Mouse (Mus musculus): ENCODE data around the gene Lsm4. TPM values are rescaled to one million over a fixed set of nuclear protein-coding genes. Genes with fewer than 3 reads are reported as not detected.

Gene Lsm4
- polyA plus RNA-seq, 2 experiments, result 134 to 160 TPM

- Histone ChIP-seq H3K36me3 (replicated peaks; ENCODE audit: control insufficient read depth, insufficient read depth, low read depth) (no peaks in the 10 kb centered on the region), H3K4me1 (replicated peaks; ENCODE audit: control insufficient read depth in 2 of 2, insufficient read depth in 2 of 2, low read length in 1 of 2) (peaks cover 33 to 39% of the 10 kb centered on the region in 2 experiments), H3K4me2 (ENCODE audit: low read depth) (peak overlapping the region; percentile 80), H3K27ac (peak overlapping the region; percentile 88), H3K4me3 (ENCODE audit: insufficient read depth in 1 of 2, low read depth in 2 of 2, low read length in 2 of 2) (peak overlapping the region; percentile 41 to 55), H3K9ac (replicated peaks) (peak overlapping the region; percentile 74), H3K9me3 (ENCODE audit: control insufficient read depth, low read length) (no peaks in the 10 kb centered on the region), H3K27me3 (ENCODE audit: control insufficient read depth, insufficient read depth, low read length) (no peaks in the 10 kb centered on the region)
- TF ChIP-seq EP300 (IDR thresholded peaks at IDR 0.05; ENCODE audit: low read depth) (no peak), CTCF (IDR thresholded peaks at IDR 0.05; ENCODE audit: low read depth) (no peak)
- WGBS (ENCODE audit: insufficient replicate concordance), result 66% methylated on average over 12 of the region's 12 CpGs
- DNase-seq (ENCODE audit: low read depth in 3 of 3, low spot score in 3 of 3) (no peak), ATAC-seq (ENCODE audit: insufficient read depth) (no peak)
Observed at GRCm38 (mm10) chr8:70697366-70698250, 24.6 kb downstream of the Lsm4 start.

GRCm38 (mm10) chr8:70698310-70699109 lies 25.5 kb downstream of the Lsm4 start, which contains the start of gene Jund:
TSS of gene Jund (plus strand) at chr8:70698949.
- Histone ChIP-seq H3K4me1 (replicated peaks; ENCODE audit: control insufficient read depth in 2 of 2, insufficient read depth in 2 of 2, low read length in 1 of 2) (peaks cover 33 to 36% of the 10 kb centered on the region in 2 experiments), H3K4me3 (ENCODE audit: insufficient read depth in 1 of 2, low read depth in 2 of 2, low read length in 2 of 2) (peak within 1 kb of the TSS; percentile 75 to 84), H3K27me3 (ENCODE audit: control insufficient read depth, insufficient read depth, low read length) (no peaks in the 10 kb centered on the region), H3K9me3 (ENCODE audit: control insufficient read depth, low read length) (no peaks in the 10 kb centered on the region), H3K9ac (replicated peaks) (peak within 1 kb of the TSS; percentile 87), H3K27ac (peak within 1 kb of the TSS; percentile 91), H3K36me3 (replicated peaks; ENCODE audit: control insufficient read depth, insufficient read depth, low read depth) (no peaks in the 10 kb centered on the region), H3K4me2 (ENCODE audit: low read depth) (peak within 1 kb of the TSS; percentile 80)
- ATAC-seq (ENCODE audit: insufficient read depth) (peak; percentile 83), DNase-seq (ENCODE audit: low read depth in 3 of 3, low spot score in 3 of 3) (peak; percentile 98 to 99 (median 98))
- under 1% methylated on average over 68 of the region's 69 CpGs for WGBS (ENCODE audit: insufficient replicate concordance)
- TF ChIP-seq EP300 (IDR thresholded peaks at IDR 0.05; ENCODE audit: low read depth), result peak; percentile 65
- peak; percentile 34 for TF ChIP-seq CTCF (IDR thresholded peaks at IDR 0.05; ENCODE audit: low read depth)

DNA sequence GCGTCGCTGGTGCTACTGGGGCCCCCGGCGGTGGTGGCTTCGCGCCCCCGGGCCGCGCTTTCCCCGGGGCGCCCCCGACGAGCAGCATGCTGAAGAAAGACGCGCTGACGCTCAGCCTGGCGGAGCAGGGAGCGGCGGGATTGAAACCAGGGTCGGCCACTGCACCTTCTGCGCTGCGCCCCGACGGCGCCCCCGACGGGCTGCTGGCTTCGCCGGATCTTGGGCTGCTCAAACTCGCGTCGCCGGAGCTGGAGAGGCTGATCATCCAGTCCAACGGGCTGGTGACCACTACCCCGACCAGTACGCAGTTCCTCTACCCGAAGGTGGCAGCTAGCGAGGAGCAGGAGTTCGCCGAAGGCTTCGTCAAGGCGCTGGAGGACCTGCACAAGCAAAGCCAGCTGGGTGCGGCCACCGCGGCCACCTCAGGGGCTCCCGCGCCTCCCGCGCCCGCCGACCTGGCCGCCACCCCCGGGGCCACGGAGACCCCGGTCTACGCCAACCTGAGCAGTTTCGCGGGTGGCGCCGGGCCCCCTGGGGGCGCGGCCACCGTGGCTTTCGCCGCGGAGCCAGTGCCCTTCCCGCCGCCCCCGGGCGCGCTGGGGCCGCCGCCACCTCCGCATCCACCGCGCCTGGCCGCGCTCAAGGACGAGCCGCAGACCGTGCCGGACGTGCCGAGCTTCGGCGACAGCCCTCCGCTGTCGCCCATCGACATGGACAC lies 26.2 kb downstream of the Lsm4 start:
- peak; percentile 28 for ATAC-seq (ENCODE audit: insufficient read depth)
- Histone ChIP-seq H3K4me3 (ENCODE audit: insufficient read depth in 1 of 2, low read depth in 2 of 2, low read length in 2 of 2) (peak overlapping the region; percentile 75 to 84), H3K9me3 (ENCODE audit: control insufficient read depth, low read length) (no peaks in the 10 kb centered on the region), H3K36me3 (replicated peaks; ENCODE audit: control insufficient read depth, insufficient read depth, low read depth) (no peaks in the 10 kb centered on the region), H3K4me2 (ENCODE audit: low read depth) (peak overlapping the region; percentile 70), H3K9ac (replicated peaks) (peak overlapping the region; percentile 87), H3K4me1 (replicated peaks; ENCODE audit: control insufficient read depth in 2 of 2, insufficient read depth in 2 of 2, low read length in 1 of 2) (peaks cover 30 to 32% of the 10 kb centered on the region in 2 experiments), H3K27ac (peak overlapping the region; percentile 91), H3K27me3 (ENCODE audit: control insufficient read depth, insufficient read depth, low read length) (no peaks in the 10 kb centered on the region)
- no peak for TF ChIP-seq EP300 (IDR thresholded peaks at IDR 0.05; ENCODE audit: low read depth)
- TF ChIP-seq CTCF (IDR thresholded peaks at IDR 0.05; ENCODE audit: low read depth), result peak; percentile 33
- DNase-seq (ENCODE audit: low read depth in 3 of 3, low spot score in 3 of 3), result peak in 1 of 3 experiments; percentile 56
- WGBS (ENCODE audit: insufficient replicate concordance), result under 1% methylated on average over 89 of the region's 89 CpGs

DNA sequence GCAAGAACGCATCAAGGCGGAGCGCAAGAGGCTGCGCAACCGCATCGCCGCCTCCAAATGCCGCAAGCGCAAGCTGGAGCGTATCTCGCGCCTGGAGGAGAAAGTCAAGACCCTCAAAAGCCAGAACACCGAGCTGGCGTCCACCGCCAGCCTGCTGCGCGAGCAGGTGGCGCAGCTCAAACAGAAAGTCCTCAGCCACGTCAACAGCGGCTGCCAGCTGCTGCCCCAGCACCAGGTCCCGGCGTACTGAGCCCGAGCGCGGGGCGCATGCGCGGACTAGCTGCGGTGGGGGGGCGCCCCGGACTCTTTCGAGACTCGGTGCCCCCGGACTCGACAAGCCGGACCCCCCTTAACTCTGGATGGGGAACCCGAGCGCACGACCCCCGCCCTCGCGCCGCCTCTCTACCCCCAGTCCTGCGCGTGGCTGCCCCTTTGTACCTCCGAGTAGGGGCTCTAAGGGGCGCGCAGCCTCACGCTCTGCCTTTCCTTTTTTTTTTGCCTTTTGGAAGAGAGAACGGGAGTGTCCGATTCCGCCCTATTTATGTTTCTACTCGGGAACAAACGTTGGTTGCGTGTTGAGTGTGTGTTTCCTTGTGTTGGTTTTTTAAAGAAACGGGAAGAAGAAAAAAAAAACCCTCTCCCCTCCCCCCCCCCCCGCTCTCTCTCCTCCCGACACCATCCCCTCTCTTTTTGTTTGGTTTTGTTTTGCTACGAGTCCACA lies 26.9 kb downstream of the Lsm4 start:
- DNase-seq (ENCODE audit: low read depth in 3 of 3, low spot score in 3 of 3), result peak in 2 of 3 experiments; percentile 47 to 52

More for the DNA sequence above, 26.9 kb downstream of the Lsm4 start:
- ATAC-seq (ENCODE audit: insufficient read depth), result no peak
- Histone ChIP-seq H3K9ac (replicated peaks) (peak overlapping the region; percentile 87), H3K4me1 (replicated peaks; ENCODE audit: control insufficient read depth in 2 of 2, insufficient read depth in 2 of 2, low read length in 1 of 2) (peaks cover 30 to 31% of the 10 kb centered on the region in 2 experiments), H3K27me3 (ENCODE audit: control insufficient read depth, insufficient read depth, low read length) (no peaks in the 10 kb centered on the region), H3K4me3 (ENCODE audit: insufficient read depth in 1 of 2, low read depth in 2 of 2, low read length in 2 of 2) (peak overlapping the region; percentile 75 to 84), H3K9me3 (ENCODE audit: control insufficient read depth, low read length) (no peaks in the 10 kb centered on the region), H3K27ac (peak overlapping the region; percentile 91), H3K36me3 (replicated peaks; ENCODE audit: control insufficient read depth, insufficient read depth, low read depth) (no peaks in the 10 kb centered on the region), H3K4me2 (ENCODE audit: low read depth) (peak overlapping the region; percentile 70)
- TF ChIP-seq CTCF (IDR thresholded peaks at IDR 0.05; ENCODE audit: low read depth) (no peak), EP300 (IDR thresholded peaks at IDR 0.05; ENCODE audit: low read depth) (no peak)
- WGBS (ENCODE audit: insufficient replicate concordance), result under 1% methylated on average over 53 of the region's 59 CpGs

Measured in liver, embryonic 14.5 days (tissue).